Mouse (Mus musculus): Measurements from ENCODE around the gene Bahd1. TPM values are rescaled to one million over a fixed set of nuclear protein-coding genes. Genes with fewer than 3 reads are reported as not detected.

Gene Bahd1
- total and polyA plus RNA-seq, 2 experiments from 2014 or later = 1.6 to 9.4 TPM

DNA sequence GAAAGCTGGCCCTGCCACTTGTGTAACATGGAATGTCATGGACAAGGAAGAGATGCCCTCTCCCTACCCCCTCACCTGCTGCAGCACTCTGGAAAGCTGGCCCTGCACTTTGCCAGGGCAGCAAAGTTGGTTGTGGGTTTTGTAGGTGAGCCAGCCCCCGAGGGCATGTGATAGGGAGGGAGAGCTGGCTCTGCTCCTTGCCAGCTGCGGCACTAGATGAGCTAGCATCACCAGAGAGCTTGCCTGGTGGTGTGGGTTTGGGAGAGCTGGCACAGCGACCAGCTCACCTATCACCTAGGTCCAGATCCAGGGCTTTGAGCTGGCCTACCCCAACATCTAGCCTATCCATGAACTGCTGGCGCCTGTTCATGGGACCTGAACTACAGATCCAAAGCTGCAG is 48.6 kb downstream of the Bahd1 start:
- TF ChIP-seq CTCF (IDR thresholded peaks at IDR 0.05; ENCODE audit: low read depth) = no peak
- TF ChIP-seq EP300 (IDR thresholded peaks at IDR 0.05; ENCODE audit: low read depth) = no peak
- Histone ChIP-seq H3K27ac (ENCODE audit: low read depth) (no peak overlapping the region), H3K36me3 (replicated peaks; ENCODE audit: control insufficient read depth, insufficient read depth, low read length) (no peaks in the 10 kb centered on the region), H3K4me3 (ENCODE audit: low read depth, low read length) (no peak overlapping the region), H3K4me2 (ENCODE audit: low read depth, low read length) (no peak overlapping the region), H3K27me3 (ENCODE audit: control insufficient read depth, insufficient read depth, low read length) (no peaks in the 10 kb centered on the region), H3K4me1 (ENCODE audit: control insufficient read depth, insufficient read depth) (no peaks in the 10 kb centered on the region), H3K9ac (replicated peaks; ENCODE audit: low read depth, low read length) (no peak overlapping the region), H3K9me3 (replicated peaks; ENCODE audit: control insufficient read depth, low read length) (no peaks in the 10 kb centered on the region)
- 83% methylated on average over 4 of the region's 4 CpGs for WGBS
- DNase-seq (ENCODE audit: low spot score) (no peak), ATAC-seq (ENCODE audit: insufficient read depth, low read depth) (no peak)

GRCm38 (mm10) chr2:118949699-118950098 is 49.5 kb downstream of the Bahd1 start:
- no peak overlapping the region for H3K4me2 ChIP-seq (ENCODE audit: low read depth, low read length)
- H3K36me3 ChIP-seq (replicated peaks; ENCODE audit: control insufficient read depth, insufficient read depth, low read length) = no peaks in the 10 kb centered on the region
- no peaks in the 10 kb centered on the region for H3K27me3 ChIP-seq (ENCODE audit: control insufficient read depth, insufficient read depth, low read length)
- H3K4me3 ChIP-seq (ENCODE audit: low read depth, low read length) = no peak overlapping the region
- H3K9me3 ChIP-seq (replicated peaks; ENCODE audit: control insufficient read depth, low read length) = no peaks in the 10 kb centered on the region
- 55% methylated on average over 3 of the region's 3 CpGs for WGBS
- no peak overlapping the region for H3K27ac ChIP-seq (ENCODE audit: low read depth)
- H3K9ac ChIP-seq (replicated peaks; ENCODE audit: low read depth, low read length) = no peak overlapping the region
- TF ChIP-seq EP300 (IDR thresholded peaks at IDR 0.05; ENCODE audit: low read depth) (no peak), CTCF (IDR thresholded peaks at IDR 0.05; ENCODE audit: low read depth) (no peak)
- no peak for ATAC-seq (ENCODE audit: insufficient read depth, low read depth)
- no peaks in the 10 kb centered on the region for H3K4me1 ChIP-seq (ENCODE audit: control insufficient read depth, insufficient read depth)
- no peak for DNase-seq (ENCODE audit: low spot score)

- Histone ChIP-seq H3K36me3 (replicated peaks; ENCODE audit: control insufficient read depth, insufficient read depth, low read length) (no peaks in the 10 kb centered on the region), H3K9me3 (replicated peaks; ENCODE audit: control insufficient read depth, low read length) (no peaks in the 10 kb centered on the region), H3K9ac (replicated peaks; ENCODE audit: low read depth, low read length) (no peak overlapping the region), H3K27ac (ENCODE audit: low read depth) (no peak overlapping the region), H3K4me1 (ENCODE audit: control insufficient read depth, insufficient read depth) (no peaks in the 10 kb centered on the region), H3K27me3 (ENCODE audit: control insufficient read depth, insufficient read depth, low read length) (no peaks in the 10 kb centered on the region), H3K4me3 (ENCODE audit: low read depth, low read length) (no peak overlapping the region), H3K4me2 (ENCODE audit: low read depth, low read length) (no peak overlapping the region)
- no peak for DNase-seq (ENCODE audit: low spot score)
- no peak for ATAC-seq (ENCODE audit: insufficient read depth, low read depth)
- TF ChIP-seq EP300 (IDR thresholded peaks at IDR 0.05; ENCODE audit: low read depth) = no peak
- TF ChIP-seq CTCF (IDR thresholded peaks at IDR 0.05; ENCODE audit: low read depth) = no peak
- 68% methylated on average over 5 of the region's 5 CpGs for WGBS
Measured at GRCm38 (mm10) chr2:118956497-118956896, 56.3 kb downstream of the Bahd1 start.

GRCm38 (mm10) chr2:118959644-118960043 is 59.5 kb downstream of the Bahd1 start:
- no peak for ATAC-seq (ENCODE audit: insufficient read depth, low read depth)
- H3K36me3 ChIP-seq (replicated peaks; ENCODE audit: control insufficient read depth, insufficient read depth, low read length) = no peaks in the 10 kb centered on the region
- H3K4me3 ChIP-seq (ENCODE audit: low read depth, low read length) = no peak overlapping the region
- TF ChIP-seq EP300 (IDR thresholded peaks at IDR 0.05; ENCODE audit: low read depth) (no peak), CTCF (IDR thresholded peaks at IDR 0.05; ENCODE audit: low read depth) (no peak)
- H3K9ac ChIP-seq (replicated peaks; ENCODE audit: low read depth, low read length) = no peak overlapping the region
- 21% methylated on average over 2 of the region's 2 CpGs for WGBS
- H3K4me1 ChIP-seq (ENCODE audit: control insufficient read depth, insufficient read depth) = no peaks in the 10 kb centered on the region
- no peak for DNase-seq (ENCODE audit: low spot score)
- H3K9me3 ChIP-seq (replicated peaks; ENCODE audit: control insufficient read depth, low read length) = no peaks in the 10 kb centered on the region
- H3K4me2 ChIP-seq (ENCODE audit: low read depth, low read length) = no peak overlapping the region
- H3K27me3 ChIP-seq (ENCODE audit: control insufficient read depth, insufficient read depth, low read length) = no peaks in the 10 kb centered on the region
- H3K27ac ChIP-seq (ENCODE audit: low read depth) = no peak overlapping the region

DNA sequence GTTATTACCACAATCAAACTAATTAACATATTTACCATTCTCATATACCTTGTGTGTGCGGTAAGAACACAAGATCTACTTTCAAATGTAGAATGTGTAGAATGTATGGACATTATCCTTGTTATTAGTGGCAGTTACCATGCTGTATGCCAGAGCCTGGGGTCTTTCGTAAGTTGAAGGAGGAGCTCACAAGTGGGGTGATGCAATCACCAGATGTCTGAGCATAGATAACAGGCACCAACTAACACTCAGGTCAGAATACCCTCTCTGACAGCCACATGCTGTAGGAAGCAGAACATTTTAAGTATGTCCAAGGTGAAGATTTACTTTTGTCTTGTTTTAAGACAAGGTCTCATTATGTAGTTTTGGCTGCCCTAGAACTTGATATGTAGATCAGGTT is 60.2 kb downstream of the Bahd1 start:
- H3K4me1 ChIP-seq (ENCODE audit: control insufficient read depth, insufficient read depth) = no peaks in the 10 kb centered on the region
- H3K27me3 ChIP-seq (ENCODE audit: control insufficient read depth, insufficient read depth, low read length) = no peaks in the 10 kb centered on the region
- ATAC-seq (ENCODE audit: insufficient read depth, low read depth) (no peak), DNase-seq (ENCODE audit: low spot score) (no peak)
- no peak overlapping the region for H3K4me2 ChIP-seq (ENCODE audit: low read depth, low read length)
- TF ChIP-seq CTCF (IDR thresholded peaks at IDR 0.05; ENCODE audit: low read depth) (no peak), EP300 (IDR thresholded peaks at IDR 0.05; ENCODE audit: low read depth) (no peak)
- no peaks in the 10 kb centered on the region for H3K9me3 ChIP-seq (replicated peaks; ENCODE audit: control insufficient read depth, low read length)
- H3K27ac ChIP-seq (ENCODE audit: low read depth) = no peak overlapping the region
- H3K9ac ChIP-seq (replicated peaks; ENCODE audit: low read depth, low read length) = no peak overlapping the region
- WGBS = 78% methylated on average over 2 of the region's 2 CpGs
- no peak overlapping the region for H3K4me3 ChIP-seq (ENCODE audit: low read depth, low read length)
- no peaks in the 10 kb centered on the region for H3K36me3 ChIP-seq (replicated peaks; ENCODE audit: control insufficient read depth, insufficient read depth, low read length)

DNA sequence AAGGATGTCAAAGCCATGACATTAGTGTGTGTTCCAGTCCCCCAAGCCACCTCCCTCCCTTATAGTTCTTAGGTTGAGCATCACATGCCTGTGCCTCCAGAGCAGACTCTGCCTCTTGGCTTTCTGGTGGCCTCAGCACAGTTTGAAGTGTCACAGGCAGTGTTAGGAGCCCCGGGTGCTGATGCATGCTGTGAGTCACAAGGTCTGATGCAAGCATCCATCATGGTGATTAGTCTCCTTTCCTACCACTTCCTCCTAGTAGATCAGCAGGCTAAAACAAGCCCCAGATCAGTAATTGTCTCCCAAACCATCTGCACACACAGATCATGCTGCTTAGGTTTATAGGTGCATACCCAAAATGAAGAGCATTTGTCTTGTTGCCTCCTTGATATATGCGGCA is 61.4 kb downstream of the Bahd1 start:
- Histone ChIP-seq H3K9ac (replicated peaks; ENCODE audit: low read depth, low read length) (no peak overlapping the region), H3K9me3 (replicated peaks; ENCODE audit: control insufficient read depth, low read length) (no peaks in the 10 kb centered on the region), H3K36me3 (replicated peaks; ENCODE audit: control insufficient read depth, insufficient read depth, low read length) (no peaks in the 10 kb centered on the region), H3K4me1 (ENCODE audit: control insufficient read depth, insufficient read depth) (no peaks in the 10 kb centered on the region), H3K27ac (ENCODE audit: low read depth) (no peak overlapping the region), H3K4me3 (ENCODE audit: low read depth, low read length) (no peak overlapping the region), H3K27me3 (ENCODE audit: control insufficient read depth, insufficient read depth, low read length) (no peaks in the 10 kb centered on the region), H3K4me2 (ENCODE audit: low read depth, low read length) (no peak overlapping the region)
- no peak for DNase-seq (ENCODE audit: low spot score)
- 56% methylated on average over 2 of the region's 2 CpGs for WGBS
- no peak for ATAC-seq (ENCODE audit: insufficient read depth, low read depth)
- TF ChIP-seq EP300 (IDR thresholded peaks at IDR 0.05; ENCODE audit: low read depth) (no peak), CTCF (IDR thresholded peaks at IDR 0.05; ENCODE audit: low read depth) (no peak)

Measured in heart, postnatal 0 days (tissue).